Mouse (Mus musculus): Measurements from ENCODE around the gene Card10.

GRCm38 (mm10) chr15:78790451-78790850 lies 12.4 kb downstream of the Card10 start:
- TF ChIP-seq CTCF (IDR thresholded peaks at IDR 0.05; ENCODE audit: control insufficient read depth, insufficient read depth, insufficient read length) (no peak), CEBPB (IDR thresholded peaks at IDR 0.05; ENCODE audit: low read depth) (no peak), FOSL1 (IDR thresholded peaks at IDR 0.05; ENCODE audit: insufficient read depth, low read length, poor library complexity, severe bottlenecking) (no peak), MYOD1 (IDR thresholded peaks at IDR 0.05; ENCODE audit: control insufficient read depth, insufficient read length, low read depth) (no peak), MAX (IDR thresholded peaks at IDR 0.05) (no peak)

Measured in C2C12 (cell line).